Mouse (Mus musculus): ENCODE results near the gene Cela2a. TPM values are rescaled to one million over a fixed set of nuclear protein-coding genes. Genes with fewer than 3 reads are reported as not detected.

The Cela2a gene
- polyA plus RNA-seq, 1 experiment from 2014 or later: 131 TPM

- no peak for ATAC-seq
- Histone ChIP-seq H3K4me3 (replicated peaks) (no peak within 1 kb of the TSS), H3K4me2 (replicated peaks) (no peak within 1 kb of the TSS), H3K9me3 (no peaks in the 10 kb centered on the region), H3K27me3 (replicated peaks) (no peaks in the 10 kb centered on the region), H3K4me1 (replicated peaks) (no peaks in the 10 kb centered on the region), H3K27ac (no peak within 1 kb of the TSS), H3K36me3 (no peaks in the 10 kb centered on the region), H3K9ac (no peak within 1 kb of the TSS)
- WGBS: 75% methylated on average over 6 of the region's 6 CpGs
These were observed 20.0 kb upstream of the Cela2a start, which contains the start of gene Ctrc for GRCm38 (mm10) chr4:141845999-141846398. Gene Ctrc, minus strand, starts transcription at chr4:141846359.

- H3K4me2 ChIP-seq (replicated peaks): no peak overlapping the region
- H3K36me3 ChIP-seq: no peaks in the 10 kb centered on the region
- no peaks in the 10 kb centered on the region for H3K9me3 ChIP-seq
- no peak overlapping the region for H3K4me3 ChIP-seq (replicated peaks)
- H3K27me3 ChIP-seq (replicated peaks): no peaks in the 10 kb centered on the region
- no peak overlapping the region for H3K27ac ChIP-seq
- WGBS: 48% methylated on average over 5 of the region's 5 CpGs
- no peak for ATAC-seq
- no peak overlapping the region for H3K9ac ChIP-seq
- H3K4me1 ChIP-seq (replicated peaks): 0 out of 2 replicates have a peak, but pooled peaks cover 3% of the 10 kb centered on the region
These were observed 8.7 kb upstream of the Cela2a start for GRCm38 (mm10) chr4:141834536-141835095.

- no peak for ATAC-seq
- Histone ChIP-seq H3K4me1 (replicated peaks) (0 out of 2 replicates have a peak, but pooled peaks cover 3% of the 10 kb centered on the region), H3K27ac (no peak overlapping the region), H3K9ac (no peak overlapping the region), H3K27me3 (replicated peaks) (no peaks in the 10 kb centered on the region), H3K36me3 (no peaks in the 10 kb centered on the region), H3K4me2 (replicated peaks) (no peak overlapping the region), H3K4me3 (replicated peaks) (no peak overlapping the region), H3K9me3 (no peaks in the 10 kb centered on the region)
- WGBS: 32% methylated on average over 1 of the region's 1 CpGs
These were observed 8.0 kb upstream of the Cela2a start for GRCm38 (mm10) chr4:141833911-141834310.

GRCm38 (mm10) chr4:141831361-141831760 is 5.4 kb upstream of the Cela2a start:
- H3K9ac ChIP-seq: no peak overlapping the region
- no peak overlapping the region for H3K27ac ChIP-seq
- WGBS: 76% methylated on average over 7 of the region's 7 CpGs
- H3K4me1 ChIP-seq (replicated peaks): 0 out of 2 replicates have a peak, but pooled peaks cover 3% of the 10 kb centered on the region
- H3K4me3 ChIP-seq (replicated peaks): no peak overlapping the region
- no peak overlapping the region for H3K4me2 ChIP-seq (replicated peaks)
- ATAC-seq: no peak
- no peaks in the 10 kb centered on the region for H3K27me3 ChIP-seq (replicated peaks)
- no peaks in the 10 kb centered on the region for H3K36me3 ChIP-seq
- H3K9me3 ChIP-seq: no peaks in the 10 kb centered on the region

- no peaks in the 10 kb centered on the region for H3K36me3 ChIP-seq
- H3K9me3 ChIP-seq: no peaks in the 10 kb centered on the region
- 0 out of 2 replicates have a peak, but pooled peaks cover 3% of the 10 kb centered on the region for H3K4me1 ChIP-seq (replicated peaks)
- 60% methylated on average over 11 of the region's 11 CpGs for WGBS
- ATAC-seq: no peak
- H3K27me3 ChIP-seq (replicated peaks): no peaks in the 10 kb centered on the region
- H3K9ac ChIP-seq: no peak overlapping the region
- no peak overlapping the region for H3K4me2 ChIP-seq (replicated peaks)
- H3K27ac ChIP-seq: no peak overlapping the region
- H3K4me3 ChIP-seq (replicated peaks): no peak overlapping the region
These were observed 4.4 kb upstream of the Cela2a start for GRCm38 (mm10) chr4:141830381-141830780.

GRCm38 (mm10) chr4:141828177-141828576 is 2.2 kb upstream of the Cela2a start:
- Histone ChIP-seq H3K9me3 (no peaks in the 10 kb centered on the region), H3K4me2 (replicated peaks) (no peak overlapping the region), H3K9ac (no peak overlapping the region), H3K27ac (no peak overlapping the region), H3K4me3 (replicated peaks) (no peak overlapping the region), H3K27me3 (replicated peaks) (no peaks in the 10 kb centered on the region), H3K4me1 (replicated peaks) (no peaks in the 10 kb centered on the region), H3K36me3 (no peaks in the 10 kb centered on the region)
- no peak for ATAC-seq
- WGBS: 55% methylated on average over 4 of the region's 4 CpGs

GRCm38 (mm10) chr4:141827401-141827800 is 1.4 kb upstream of the Cela2a start:
- WGBS: 90% methylated on average over 2 of the region's 2 CpGs
- H3K9ac ChIP-seq: no peak overlapping the region
- no peak overlapping the region for H3K27ac ChIP-seq

GRCm38 (mm10) chr4:141822979-141823378 is 3.0 kb downstream of the Cela2a start:
- 49% methylated on average over 3 of the region's 3 CpGs for WGBS
- ATAC-seq: peak; percentile 41; the same call in 1 of the 2 replicates
- Histone ChIP-seq H3K4me1 (replicated peaks) (no peaks in the 10 kb centered on the region), H3K9me3 (no peaks in the 10 kb centered on the region), H3K9ac (no peak overlapping the region), H3K27ac (no peak overlapping the region), H3K4me3 (replicated peaks) (no peak overlapping the region), H3K4me2 (replicated peaks) (no peak overlapping the region), H3K36me3 (no peaks in the 10 kb centered on the region), H3K27me3 (replicated peaks) (no peaks in the 10 kb centered on the region)

More at GRCm38 (mm10) chr4:141827401-141827800, 1.4 kb upstream of the Cela2a start:
- H3K4me1 ChIP-seq (replicated peaks): no peaks in the 10 kb centered on the region
- ATAC-seq: peak; percentile 26; the same call in 1 of the 2 replicates
- H3K4me2 ChIP-seq (replicated peaks): no peak overlapping the region
- no peaks in the 10 kb centered on the region for H3K9me3 ChIP-seq
- H3K36me3 ChIP-seq: no peaks in the 10 kb centered on the region
- H3K27me3 ChIP-seq (replicated peaks): no peaks in the 10 kb centered on the region
- H3K4me3 ChIP-seq (replicated peaks): no peak overlapping the region

GRCm38 (mm10) chr4:141822089-141822488 is 3.9 kb downstream of the Cela2a start:
- Histone ChIP-seq H3K36me3 (no peaks in the 10 kb centered on the region), H3K9ac (no peak overlapping the region), H3K27ac (no peak overlapping the region), H3K27me3 (replicated peaks) (no peaks in the 10 kb centered on the region), H3K9me3 (no peaks in the 10 kb centered on the region), H3K4me1 (replicated peaks) (0 out of 2 replicates have a peak, but pooled peaks cover 1% of the 10 kb centered on the region), H3K4me3 (replicated peaks) (no peak overlapping the region), H3K4me2 (replicated peaks) (no peak overlapping the region)
- 78% methylated on average over 10 of the region's 10 CpGs for WGBS
- ATAC-seq: no peak

GRCm38 (mm10) chr4:141821178-141821577 is 4.8 kb downstream of the Cela2a start:
- H3K4me1 ChIP-seq (replicated peaks): 0 out of 2 replicates have a peak, but pooled peaks cover 4% of the 10 kb centered on the region
- 55% methylated on average over 3 of the region's 3 CpGs for WGBS

GRCm38 (mm10) chr4:141819316-141819715 is 6.6 kb downstream of the Cela2a start:
- Histone ChIP-seq H3K4me1 (replicated peaks) (0 out of 2 replicates have a peak, but pooled peaks cover 4% of the 10 kb centered on the region), H3K4me3 (replicated peaks) (no peak overlapping the region), H3K9me3 (no peaks in the 10 kb centered on the region), H3K27me3 (replicated peaks) (no peaks in the 10 kb centered on the region), H3K4me2 (replicated peaks) (no peak overlapping the region), H3K9ac (no peak overlapping the region), H3K36me3 (no peaks in the 10 kb centered on the region; the same call in 1 of the 2 replicates), H3K27ac (no peak overlapping the region)
- 88% methylated on average over 7 of the region's 7 CpGs for WGBS
- ATAC-seq: no peak

More at GRCm38 (mm10) chr4:141821178-141821577, 4.8 kb downstream of the Cela2a start:
- Histone ChIP-seq H3K9me3 (no peaks in the 10 kb centered on the region), H3K4me2 (replicated peaks) (no peak overlapping the region), H3K27me3 (replicated peaks) (no peaks in the 10 kb centered on the region), H3K9ac (no peak overlapping the region), H3K36me3 (no peaks in the 10 kb centered on the region), H3K4me3 (replicated peaks) (no peak overlapping the region), H3K27ac (no peak overlapping the region)
- no peak for ATAC-seq

- Histone ChIP-seq H3K36me3 (peaks cover under 1% of the 10 kb centered on the region; the same call in 1 of the 2 replicates), H3K4me2 (replicated peaks) (no peak overlapping the region), H3K4me3 (replicated peaks) (no peak overlapping the region), H3K9me3 (no peaks in the 10 kb centered on the region), H3K9ac (no peak overlapping the region), H3K27ac (no peak overlapping the region), H3K27me3 (replicated peaks) (no peaks in the 10 kb centered on the region), H3K4me1 (replicated peaks) (0 out of 2 replicates have a peak, but pooled peaks cover 4% of the 10 kb centered on the region)
- WGBS: 90% methylated on average over 13 of the region's 13 CpGs
- no peak for ATAC-seq
These were observed 7.1 kb downstream of the Cela2a start for GRCm38 (mm10) chr4:141818861-141819260.

GRCm38 (mm10) chr4:141817706-141818105 is 8.3 kb downstream of the Cela2a start:
- no peak overlapping the region for H3K4me3 ChIP-seq (replicated peaks)
- no peaks in the 10 kb centered on the region for H3K27me3 ChIP-seq (replicated peaks)
- H3K4me1 ChIP-seq (replicated peaks): 0 out of 2 replicates have a peak, but pooled peaks cover 4% of the 10 kb centered on the region
- no peak for ATAC-seq
- 80% methylated on average over 10 of the region's 10 CpGs for WGBS
- H3K27ac ChIP-seq: no peak overlapping the region
- no peaks in the 10 kb centered on the region for H3K9me3 ChIP-seq
- H3K4me2 ChIP-seq (replicated peaks): no peak overlapping the region
- peaks cover 8% of the 10 kb centered on the region for H3K36me3 ChIP-seq
- H3K9ac ChIP-seq: no peak overlapping the region

Data from intestine, embryonic 15.5 days (tissue).